Mouse (Mus musculus) lung, postnatal 36 days (tissue): ENCODE data around the gene C130026I21Rik.
A peak's percentile ranks its signal among the peaks of the same experiment; 100 is the strongest.
"Not testable (repeated sequence)": the region's sequence is repeated elsewhere in the genome, so short reads cannot be mapped to it uniquely, and the experiment has no call there.

Experiments used
- DNase-seq: peaks from one replicate; pipeline ENCODE4 v3.0.0; 2022; ENCODE audit warnings: mixed read lengths

C130026I21Rik gene

DNA sequence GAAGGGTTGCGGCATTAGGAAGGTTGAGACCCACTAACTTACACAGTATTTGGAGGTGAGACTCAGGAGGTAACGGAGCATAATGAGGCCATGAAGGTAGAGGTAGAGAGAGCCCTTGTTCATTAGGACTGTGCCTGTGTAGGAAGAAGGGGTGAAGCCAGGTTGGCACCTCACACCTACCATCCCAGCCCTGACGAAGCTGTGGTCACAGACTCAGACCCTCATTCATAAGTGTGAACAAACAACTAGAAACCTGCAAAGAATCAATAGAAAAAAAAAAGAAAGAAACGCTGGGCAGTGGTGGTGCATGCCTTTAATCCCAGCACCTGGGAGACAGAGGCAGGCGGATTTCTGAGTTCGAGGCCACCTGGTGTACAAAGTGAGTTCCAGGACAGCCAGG lies 152.0 kb downstream of the C130026I21Rik start:
- not testable (repeated sequence) for DNase-seq

DNA sequence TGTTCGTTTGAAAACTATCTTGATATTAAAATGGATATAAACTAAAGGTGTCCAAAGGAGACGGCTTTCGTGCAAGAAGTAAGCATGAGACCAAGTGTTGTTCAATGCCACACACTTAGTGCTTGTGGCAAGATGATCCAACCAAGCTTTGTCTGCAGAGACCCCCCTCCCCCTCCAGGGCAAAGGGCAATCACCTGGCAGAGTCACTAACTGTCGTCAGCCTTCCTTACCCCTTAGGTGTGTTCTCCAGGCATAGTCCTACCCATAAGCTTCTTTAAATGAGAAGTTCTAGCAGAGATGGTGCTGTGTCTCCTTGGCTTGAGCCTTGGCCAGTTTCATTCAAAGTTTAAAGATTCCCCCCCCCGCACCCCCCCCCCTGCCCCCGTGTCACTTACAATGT lies 152.8 kb downstream of the C130026I21Rik start:
- not testable (repeated sequence) for DNase-seq

DNA sequence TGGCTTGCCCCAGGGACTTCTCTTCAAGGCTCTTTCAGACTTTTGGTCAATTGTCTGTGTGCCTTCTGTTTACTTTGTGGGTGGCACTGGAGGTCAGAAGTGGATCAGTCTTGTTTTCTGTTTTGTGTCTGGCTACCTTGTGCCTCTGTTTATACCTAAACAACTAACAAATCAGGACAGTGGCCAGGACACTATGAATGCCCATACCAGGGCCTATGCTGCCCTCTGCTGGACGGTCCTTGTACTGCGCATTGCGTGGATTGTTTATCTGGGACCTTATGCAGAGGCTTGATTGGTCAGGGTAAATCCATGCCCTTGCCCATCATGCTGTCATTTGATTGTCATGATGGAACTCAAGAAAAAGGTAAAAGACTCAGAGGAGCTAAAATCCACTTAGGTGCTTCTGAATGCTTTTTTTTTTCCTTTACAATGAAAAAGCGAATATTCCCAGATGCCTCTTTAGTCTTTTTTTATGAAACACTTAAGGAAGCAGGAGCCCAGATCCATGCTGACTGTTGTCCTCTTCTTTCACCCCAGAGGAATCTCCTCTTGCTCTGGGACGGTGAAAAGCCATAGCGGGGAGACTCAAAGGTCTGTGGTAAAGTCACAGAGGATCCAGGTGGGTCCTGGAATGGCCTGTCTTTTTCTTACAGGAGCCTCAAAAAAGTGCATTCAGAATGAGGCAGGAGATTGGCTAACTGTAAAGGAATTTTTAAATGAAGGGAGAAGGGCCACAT lies 155.5 kb downstream of the C130026I21Rik start:
- DNase-seq: peak; percentile 43

DNA sequence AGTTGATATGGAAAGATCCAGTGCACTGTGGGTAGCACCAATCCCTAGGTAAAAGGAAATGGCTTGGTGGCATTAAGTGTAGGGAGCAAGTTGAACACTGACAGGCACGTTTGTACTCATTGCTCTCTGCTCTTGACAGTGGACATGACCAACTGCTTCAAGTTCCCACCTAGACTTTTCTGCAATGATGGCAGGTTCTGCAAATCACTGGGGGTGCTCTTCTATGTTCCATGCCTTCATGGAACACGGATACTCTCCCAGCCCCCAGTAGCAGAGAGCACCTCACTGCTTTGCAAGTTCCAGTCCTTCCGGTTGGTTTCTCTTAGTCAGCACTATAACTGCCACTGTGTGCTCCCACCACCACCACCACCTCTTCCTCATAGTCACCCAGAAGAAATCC lies 156.3 kb downstream of the C130026I21Rik start:
- DNase-seq: not testable (repeated sequence)

DNA sequence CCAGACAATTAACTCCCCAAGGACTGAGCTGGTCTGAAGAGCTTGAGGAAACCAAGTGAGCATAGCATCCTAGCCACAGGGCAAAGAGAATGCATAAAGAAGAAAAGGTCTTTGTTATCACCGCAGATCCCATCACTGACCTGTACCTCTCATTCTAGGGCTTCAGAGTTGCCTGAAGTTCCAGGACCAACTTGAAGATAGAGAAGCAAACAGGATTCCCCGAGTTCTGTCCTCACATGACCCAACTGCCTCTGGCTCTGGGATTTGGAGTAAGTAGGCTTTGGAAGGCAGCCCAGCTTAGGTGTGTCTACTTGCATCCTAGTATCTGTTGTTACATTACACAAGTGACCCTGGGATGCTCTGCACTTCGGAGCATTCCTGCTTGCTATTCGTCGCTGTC lies 157.5 kb downstream of the C130026I21Rik start:
- not testable (repeated sequence) for DNase-seq

DNA sequence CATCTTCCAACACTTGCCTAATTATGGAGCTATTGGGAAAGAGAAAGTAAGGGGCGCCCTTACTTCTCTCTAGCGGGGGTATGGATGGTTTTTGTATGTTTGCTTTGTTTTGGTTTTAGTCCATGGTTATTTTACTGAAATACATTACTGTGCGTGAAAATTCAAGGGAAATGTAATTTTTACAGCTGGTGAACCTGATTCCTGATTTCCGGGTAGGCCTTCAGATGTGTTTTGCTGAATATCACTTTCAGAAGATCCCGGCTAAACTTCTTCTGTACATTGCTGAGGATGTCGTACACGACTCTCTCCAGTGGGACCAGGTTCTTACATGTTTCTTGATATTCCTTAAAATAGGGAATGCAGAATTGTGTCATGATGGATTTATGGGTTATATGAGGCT lies 158.1 kb downstream of the C130026I21Rik start:
- DNase-seq: not testable (repeated sequence)

DNA sequence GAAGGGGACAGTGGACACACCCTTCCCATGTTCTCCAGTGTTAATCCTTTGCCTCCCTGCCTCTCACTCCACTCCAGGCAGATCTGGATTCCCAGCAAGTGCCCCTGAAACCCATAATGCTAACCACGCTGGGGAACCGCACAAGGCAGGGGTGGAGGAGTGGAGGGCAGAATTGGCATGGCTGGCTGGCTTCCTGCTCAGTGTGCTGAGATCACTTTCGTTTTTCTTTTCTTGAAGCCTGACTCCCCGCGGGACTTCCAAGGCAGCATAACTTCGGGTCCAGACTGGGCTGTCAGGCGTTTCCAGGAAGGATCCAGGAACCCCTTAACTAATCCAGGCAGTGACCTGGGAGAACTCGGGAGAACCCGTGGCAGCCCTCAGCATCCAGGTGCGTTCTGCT lies 158.8 kb downstream of the C130026I21Rik start:
- DNase-seq: not testable (repeated sequence)

DNA sequence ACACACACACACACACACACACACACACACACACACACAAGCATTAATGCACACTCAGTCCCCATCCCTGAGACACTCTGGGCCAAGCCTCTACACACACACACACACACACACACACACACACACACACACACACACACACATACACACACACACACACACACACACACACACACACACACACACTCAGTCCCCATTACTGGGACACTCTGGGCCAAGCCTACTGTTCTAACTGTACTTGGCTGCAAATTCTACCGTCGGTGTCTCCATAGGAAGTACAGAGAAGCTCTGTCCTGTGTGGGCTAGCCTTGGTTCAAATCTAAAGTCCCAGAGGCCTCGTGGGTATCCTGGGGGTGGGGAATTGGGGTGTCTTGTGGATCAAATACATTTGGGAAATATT lies 159.5 kb downstream of the C130026I21Rik start:
- not testable (repeated sequence) for DNase-seq

DNA sequence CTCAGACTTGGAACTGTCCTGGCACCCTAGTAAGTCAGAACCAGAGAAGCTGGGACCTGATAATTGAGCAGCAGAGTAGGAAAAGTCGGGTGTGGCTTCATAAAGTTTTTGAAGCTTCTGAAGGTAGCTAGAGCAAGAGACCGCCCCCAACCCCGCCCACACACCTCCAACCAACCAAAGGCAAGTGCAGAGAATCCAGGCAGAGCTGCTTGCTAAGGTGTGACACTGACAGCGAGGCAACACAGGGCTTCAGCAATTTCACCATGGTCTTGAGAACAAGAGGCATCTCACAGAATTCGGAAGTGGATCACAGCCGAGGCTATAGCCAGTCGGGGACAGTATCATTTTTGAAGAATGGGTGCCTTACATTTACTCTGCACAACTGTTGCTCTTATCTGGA lies 160.6 kb downstream of the C130026I21Rik start, which contains the start of gene A530032D15Rik:
A530032D15Rik (minus strand) TSS at position 101 of the 400 bp plus-strand sequence.
- DNase-seq: not testable (repeated sequence)

DNA sequence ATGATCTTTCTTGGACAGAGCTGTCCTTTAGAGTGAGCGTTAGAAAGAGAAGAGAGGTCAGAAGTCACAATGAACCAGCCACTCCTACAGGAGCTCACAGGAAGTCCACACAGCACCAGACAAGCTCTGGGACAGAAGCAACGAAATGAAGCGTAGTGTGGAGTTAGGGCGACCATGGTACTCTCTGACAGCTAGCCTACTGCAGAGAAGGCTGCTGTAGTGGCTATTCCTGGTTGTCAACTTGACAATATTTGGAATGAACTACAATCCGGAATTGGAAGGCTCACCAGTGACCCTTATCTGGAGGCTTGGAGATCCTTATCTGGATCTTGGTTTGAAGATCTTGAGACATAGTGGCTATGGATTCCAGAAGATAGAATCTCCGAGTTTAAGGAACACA lies 164.4 kb downstream of the C130026I21Rik start:
- DNase-seq: not testable (repeated sequence)

DNA sequence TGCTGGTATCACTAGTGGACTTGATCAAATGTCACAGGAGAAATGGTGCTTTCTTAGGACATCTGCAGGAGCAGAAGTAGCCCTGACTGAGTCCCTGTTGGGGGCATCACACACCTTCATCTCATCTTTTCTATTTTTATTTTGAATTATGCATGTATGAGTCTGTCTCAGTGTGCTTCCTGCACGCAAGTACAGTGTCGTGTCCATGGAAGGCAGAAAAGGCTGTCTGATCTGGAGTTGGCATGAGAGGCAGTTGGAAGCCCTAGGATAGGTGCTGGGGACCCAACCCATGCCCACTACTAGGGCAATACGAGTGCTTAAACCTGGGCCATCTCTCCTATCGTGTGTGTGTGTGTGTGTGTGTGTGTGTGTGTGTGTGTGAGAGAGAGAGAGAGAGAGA lies 165.0 kb downstream of the C130026I21Rik start:
- DNase-seq: not testable (repeated sequence)

DNA sequence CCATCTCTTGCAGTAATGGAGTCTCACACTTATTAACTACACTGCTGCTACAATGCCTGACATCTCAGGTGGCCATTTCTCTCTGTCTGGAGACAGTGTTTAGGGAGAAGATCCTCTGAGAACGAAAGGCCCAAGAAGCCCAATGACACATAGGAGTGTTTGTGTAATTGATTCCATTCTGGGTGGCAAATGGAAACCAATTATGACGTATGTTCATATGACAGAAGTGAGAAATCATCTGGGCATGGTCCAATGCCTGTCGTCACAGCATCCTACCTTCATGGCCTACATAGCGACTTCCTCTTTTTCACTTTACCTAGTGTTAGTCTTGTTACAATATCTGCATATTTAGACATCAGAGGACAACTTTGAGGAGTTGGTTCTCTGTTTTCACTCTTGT lies 168.6 kb downstream of the C130026I21Rik start:
- not testable (repeated sequence) for DNase-seq

DNA sequence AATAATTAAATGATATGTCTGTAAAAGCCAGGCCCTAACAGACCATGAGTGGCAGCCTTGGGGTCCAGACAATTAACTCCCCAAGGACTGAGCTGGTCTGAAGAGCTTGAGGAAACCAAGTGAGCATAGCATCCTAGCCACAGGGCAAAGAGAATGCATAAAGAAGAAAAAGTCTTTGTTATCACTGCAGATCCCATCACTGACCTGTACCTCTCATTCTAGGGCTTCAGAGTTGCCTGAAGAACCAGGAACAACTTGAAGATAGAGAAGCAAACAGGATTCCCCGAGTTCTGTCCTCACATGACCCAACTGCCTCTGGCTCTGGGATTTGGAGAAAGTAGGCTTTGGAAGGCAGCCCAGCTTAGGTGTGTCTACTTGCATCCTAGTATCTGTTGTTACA lies 170.5 kb downstream of the C130026I21Rik start, which contains the start of gene Gm10553:
Gm10553 (plus strand) TSS at position 301 of the 400 bp plus-strand sequence.
- DNase-seq: not testable (repeated sequence)

DNA sequence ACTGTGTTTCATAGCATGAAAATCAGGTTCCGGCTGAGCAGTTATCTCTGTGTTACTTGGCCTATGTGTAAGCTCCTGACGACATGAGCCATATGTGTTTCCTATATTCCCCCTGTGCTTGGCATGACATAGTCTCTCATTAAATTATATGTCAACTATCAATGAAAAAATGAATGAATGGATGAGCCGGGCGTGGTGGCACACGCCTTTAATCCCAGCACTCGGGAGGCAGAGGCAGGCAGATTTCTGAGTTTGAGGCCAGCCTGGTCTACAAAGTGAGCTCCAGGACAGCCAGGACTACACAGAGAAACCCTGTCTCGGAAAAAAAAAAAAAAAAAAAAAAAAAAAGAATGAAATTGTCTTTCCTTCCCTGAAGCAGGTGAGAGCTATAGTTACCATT lies 171.3 kb downstream of the C130026I21Rik start:
- DNase-seq: not testable (repeated sequence)

DNA sequence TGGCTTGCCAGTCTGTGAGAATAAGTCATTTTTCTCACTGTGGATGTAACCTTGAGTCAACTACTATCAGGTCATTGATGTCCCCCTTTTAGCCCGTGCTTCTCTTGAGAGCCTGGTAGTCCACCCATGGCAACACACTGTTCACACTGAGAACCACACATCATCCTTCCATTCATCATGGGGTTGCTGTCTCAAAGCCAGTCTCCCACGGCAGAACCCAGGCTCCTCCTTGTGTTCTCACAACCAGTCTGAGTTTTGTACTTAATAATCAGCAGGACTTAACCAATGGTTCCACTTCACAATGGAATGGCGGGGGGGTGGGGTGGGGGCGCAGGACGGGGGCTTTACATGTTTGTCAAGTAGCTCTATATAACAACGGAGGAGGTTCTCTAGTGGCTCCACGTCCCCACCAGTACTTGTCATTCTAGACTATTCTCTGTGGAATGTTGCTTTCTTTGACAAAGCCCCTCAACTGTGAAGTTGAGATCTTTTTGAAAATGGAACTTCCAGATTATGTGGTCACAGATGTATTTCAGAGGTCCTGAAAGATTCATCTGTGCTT lies 177.3 kb downstream of the C130026I21Rik start:
- not testable (repeated sequence) for DNase-seq

DNA sequence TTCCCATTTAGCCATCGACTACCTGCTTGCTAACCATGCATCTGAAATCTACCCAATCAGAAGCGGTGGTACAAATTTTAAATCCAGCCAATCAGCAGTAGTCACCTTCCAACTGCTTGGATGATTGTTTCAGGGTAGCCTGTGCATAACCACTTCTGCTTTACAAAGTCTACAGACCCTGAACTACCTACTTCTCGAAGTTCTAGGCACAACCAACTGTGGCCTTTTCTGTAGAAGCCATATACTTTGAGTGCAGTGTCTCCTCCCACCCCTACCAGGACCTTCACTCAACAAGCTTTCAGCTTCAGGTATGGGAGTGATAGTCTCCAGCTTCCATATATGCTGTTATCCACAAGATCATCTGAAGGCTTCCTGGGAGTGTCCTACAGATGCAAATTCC lies 178.2 kb downstream of the C130026I21Rik start:
- DNase-seq: not testable (repeated sequence)

DNA sequence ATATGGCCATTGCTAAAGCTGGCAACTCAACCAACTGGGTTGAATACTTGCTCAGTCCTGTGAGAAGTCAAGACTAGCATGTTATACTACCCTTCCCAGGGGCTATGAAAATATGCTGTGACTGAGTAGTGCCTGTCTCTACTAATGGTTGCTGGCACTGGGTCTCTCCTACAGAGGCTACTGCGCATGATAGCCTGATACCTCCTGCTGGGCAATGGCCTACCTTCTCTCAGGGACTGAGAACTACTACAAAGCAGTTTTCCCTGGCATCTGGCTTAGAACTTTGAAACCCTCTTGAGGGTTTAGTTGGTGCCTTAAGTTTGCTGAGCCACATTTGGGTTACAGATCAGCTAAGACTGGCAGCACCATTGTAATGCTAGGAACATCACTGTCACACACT lies 184.2 kb downstream of the C130026I21Rik start:
- DNase-seq: not testable (repeated sequence)

DNA sequence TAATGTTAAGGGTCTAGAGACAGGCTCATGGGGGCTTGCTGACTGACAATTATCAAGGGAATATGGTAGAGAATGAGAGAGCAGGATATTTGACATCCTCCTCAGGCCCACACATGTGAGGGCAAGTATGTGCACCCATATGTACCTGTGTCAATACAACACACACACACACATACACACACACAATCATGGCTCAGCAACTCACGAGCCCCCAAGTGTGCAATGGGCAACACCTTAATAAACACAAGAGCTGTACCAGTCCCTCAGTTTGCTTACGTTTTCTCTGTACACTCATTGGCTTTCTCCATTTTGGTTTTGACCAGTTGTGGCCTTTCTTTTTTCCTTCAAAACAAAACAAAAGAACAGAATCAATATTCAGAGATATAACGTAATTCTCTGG lies 185.6 kb downstream of the C130026I21Rik start:
- DNase-seq: not testable (repeated sequence)

DNA sequence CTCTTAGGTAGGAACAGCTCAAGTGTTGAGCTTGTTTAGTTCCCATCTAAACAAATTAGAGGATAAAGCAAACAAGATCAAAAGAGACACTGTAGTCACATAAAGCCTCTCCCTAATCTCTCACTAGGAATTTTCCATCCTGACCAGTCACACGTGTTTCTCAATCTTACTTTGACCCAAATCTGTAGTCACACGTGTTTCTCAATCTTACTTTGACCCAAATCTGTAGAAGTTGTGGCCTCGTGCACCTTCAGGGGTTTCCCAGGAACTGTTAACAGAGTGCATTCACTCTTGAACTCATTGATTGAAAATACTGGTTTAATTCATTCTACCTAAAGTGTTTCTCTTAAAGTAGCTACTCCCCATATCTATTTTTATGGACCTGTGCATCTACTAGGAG lies 197.3 kb downstream of the C130026I21Rik start:
- DNase-seq: not testable (repeated sequence)

DNA sequence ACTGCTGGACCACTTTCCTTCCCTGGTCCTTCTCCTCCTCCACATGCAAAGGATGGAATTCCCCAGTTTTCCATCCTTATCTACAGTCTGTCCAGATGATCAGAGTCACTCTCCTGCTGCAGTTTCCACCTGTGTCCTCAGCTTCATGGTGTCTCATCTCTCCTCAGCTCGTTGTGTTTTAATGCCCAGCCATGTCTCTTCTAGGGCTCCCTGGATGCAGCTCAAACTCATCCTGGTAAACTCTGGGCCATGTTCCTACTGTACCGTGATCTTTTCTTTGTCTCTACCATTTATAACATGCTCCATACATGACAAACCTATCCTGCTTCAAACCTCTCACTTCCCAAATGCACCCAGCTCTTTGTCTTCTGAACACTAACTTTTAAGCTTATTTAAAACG lies 198.7 kb downstream of the C130026I21Rik start:
- not testable (repeated sequence) for DNase-seq

DNA sequence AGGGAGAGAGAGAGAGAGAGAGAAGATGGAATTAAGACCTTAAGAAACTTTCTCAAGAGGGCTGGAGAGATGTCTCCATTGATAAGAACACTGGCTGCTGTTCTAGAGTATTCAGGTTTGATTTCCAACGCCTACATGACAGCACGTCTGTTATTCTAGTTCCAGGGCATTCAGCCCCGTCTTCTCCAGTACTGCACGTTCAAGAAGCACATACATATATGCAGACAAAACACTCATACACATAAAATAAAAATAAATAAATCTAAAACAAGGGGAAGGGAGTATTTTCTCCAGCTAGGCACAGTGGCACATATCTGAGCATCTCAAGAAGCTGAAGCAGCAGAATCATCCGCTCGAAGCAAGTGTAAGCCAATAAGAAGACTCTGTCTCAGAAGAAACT lies 234.6 kb downstream of the C130026I21Rik start:
- not testable (repeated sequence) for DNase-seq

DNA sequence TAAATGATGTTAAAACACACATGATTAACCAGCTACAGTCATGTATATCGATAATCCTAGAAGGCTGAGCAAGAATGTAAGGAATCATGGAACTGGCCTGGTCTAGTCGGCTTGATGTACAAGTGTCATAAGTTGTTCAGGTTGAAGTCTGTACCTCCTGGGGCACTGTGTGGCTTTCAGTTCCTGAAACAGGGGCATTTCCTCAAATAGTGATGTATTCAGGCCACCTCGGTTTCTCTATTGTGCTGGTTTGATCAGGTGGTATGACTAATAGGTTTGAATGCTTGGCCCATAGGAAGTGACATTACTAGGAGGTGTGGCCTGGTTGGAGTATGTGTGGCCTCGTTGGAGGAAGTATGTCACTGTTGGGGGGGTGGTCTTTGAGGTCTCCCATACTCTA lies 236.0 kb downstream of the C130026I21Rik start:
- not testable (repeated sequence) for DNase-seq

DNA sequence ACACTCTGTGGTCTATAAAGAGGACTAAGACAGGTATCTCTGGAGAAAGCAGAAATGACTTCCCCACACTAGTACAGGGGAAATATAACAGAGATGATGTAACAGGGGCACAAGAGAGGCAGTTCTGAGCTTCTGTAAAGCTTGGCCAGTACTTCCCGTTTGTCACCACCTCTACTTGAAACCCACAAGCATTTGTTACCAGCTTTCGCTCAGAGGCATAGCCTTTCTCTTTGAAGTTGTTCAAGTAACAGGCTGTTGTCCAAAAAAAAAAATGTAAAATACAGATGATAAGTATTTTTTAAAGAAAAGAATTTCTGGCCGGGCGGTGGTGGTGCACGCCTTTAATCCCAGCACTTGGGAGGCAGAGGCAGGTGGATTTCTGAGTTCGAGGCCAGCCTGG lies 236.8 kb downstream of the C130026I21Rik start:
- DNase-seq: not testable (repeated sequence)

DNA sequence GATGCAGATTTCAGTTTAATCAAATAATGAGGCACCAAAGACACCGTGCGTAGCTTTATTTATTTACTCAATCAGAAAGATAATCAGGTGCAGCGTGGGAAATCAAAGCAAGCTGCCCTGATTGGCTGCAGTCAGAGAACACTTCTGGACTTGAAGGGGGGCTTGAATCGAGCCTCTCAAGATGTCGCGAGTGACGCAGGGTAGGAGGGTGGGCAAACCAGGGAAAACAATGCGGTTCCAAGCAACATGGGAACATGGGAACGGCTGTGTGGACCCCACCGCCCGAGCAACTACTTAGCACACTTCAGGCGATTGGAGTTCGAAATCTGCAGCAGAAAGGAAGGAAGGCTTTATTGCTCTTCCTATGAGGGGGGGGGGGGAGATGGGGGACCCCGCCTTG lies 240.2 kb downstream of the C130026I21Rik start:
- DNase-seq: not testable (repeated sequence)
